Mouse (Mus musculus): ENCODE results near the gene Cdc14b. TPM values are rescaled to one million over a fixed set of nuclear protein-coding genes. Genes with fewer than 3 reads are reported as not detected.
A peak's percentile ranks its signal among the peaks of the same experiment; 100 is the strongest.

Cdc14b gene
- polyA plus RNA-seq, 1 experiment from 2014 or later, result 29.5 TPM

DNA sequence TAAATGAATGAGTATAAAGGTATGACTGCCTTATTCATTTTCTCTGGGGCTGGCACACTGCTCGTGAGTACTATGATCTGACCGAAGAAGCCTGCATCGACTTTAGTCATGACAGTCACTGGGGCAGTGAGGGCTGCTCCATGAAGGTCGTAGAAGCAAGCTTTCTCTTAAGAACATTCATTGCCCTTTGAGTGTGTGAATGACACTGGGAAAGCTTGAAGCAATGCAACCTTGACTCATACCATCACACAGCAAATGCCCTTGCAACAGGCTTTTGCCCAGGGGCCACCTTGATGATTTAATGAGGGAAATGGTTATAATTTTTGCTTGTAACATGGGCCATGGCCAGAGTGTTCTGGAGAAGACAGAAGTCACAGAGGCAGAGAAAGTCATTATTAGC lies 88.6 kb downstream of the Cdc14b start:
- Histone ChIP-seq H3K9me3 (replicated peaks; ENCODE audit: control insufficient read depth, low read length) (no peaks in the 10 kb centered on the region), H3K9ac (replicated peaks; ENCODE audit: low read length) (no peak overlapping the region), H3K27ac (replicated peaks; ENCODE audit: low read depth, low read length) (no peak overlapping the region), H3K4me3 (ENCODE audit: low read depth, low read length) (no peak overlapping the region), H3K4me1 (ENCODE audit: control insufficient read depth, insufficient read depth, low read length) (no peaks in the 10 kb centered on the region), H3K4me2 (ENCODE audit: low read depth, low read length) (no peak overlapping the region), H3K36me3 (replicated peaks; ENCODE audit: control insufficient read depth, insufficient read depth, low read depth, low read length) (no peaks in the 10 kb centered on the region), H3K27me3 (ENCODE audit: control insufficient read depth, insufficient read depth, low read length) (no peaks in the 10 kb centered on the region)
- ATAC-seq (replicated peaks; ENCODE audit: insufficient number of reproducible peaks, low FRiP score, low TSS enrichment, low read depth) (no peak), DNase-seq (ENCODE audit: low spot score) (no peak)
- 94% methylated on average over 4 of the region's 4 CpGs for WGBS

DNA sequence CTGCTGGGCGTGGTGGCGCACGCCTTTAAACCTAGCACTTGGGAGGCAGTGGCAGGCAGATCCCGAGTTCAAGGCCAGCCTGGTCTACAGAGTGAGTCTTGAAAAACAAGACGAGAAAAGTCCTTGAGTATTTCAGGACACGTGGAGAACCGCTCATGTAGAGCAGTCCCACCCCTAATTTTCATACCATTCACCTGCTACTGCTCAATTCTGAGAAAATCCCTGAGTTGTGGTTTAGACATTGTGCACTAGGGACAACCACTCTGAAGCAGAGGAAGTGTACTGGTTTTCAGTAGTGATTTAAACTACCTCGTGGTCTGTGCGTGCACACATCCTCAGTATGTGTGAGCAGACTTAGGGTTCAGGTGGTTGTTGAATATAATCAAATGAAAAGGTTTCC lies 89.5 kb downstream of the Cdc14b start:
- no peak overlapping the region for H3K4me2 ChIP-seq (ENCODE audit: low read depth, low read length)
- no peak for ATAC-seq (replicated peaks; ENCODE audit: insufficient number of reproducible peaks, low FRiP score, low TSS enrichment, low read depth)
- no peak overlapping the region for H3K9ac ChIP-seq (replicated peaks; ENCODE audit: low read length)
- H3K36me3 ChIP-seq (replicated peaks; ENCODE audit: control insufficient read depth, insufficient read depth, low read depth, low read length), result no peaks in the 10 kb centered on the region
- WGBS, result 95% methylated on average over 9 of the region's 9 CpGs
- no peak overlapping the region for H3K27ac ChIP-seq (replicated peaks; ENCODE audit: low read depth, low read length)
- no peak overlapping the region for H3K4me3 ChIP-seq (ENCODE audit: low read depth, low read length)
- no peaks in the 10 kb centered on the region for H3K27me3 ChIP-seq (ENCODE audit: control insufficient read depth, insufficient read depth, low read length)
- no peak for DNase-seq (ENCODE audit: low spot score)
- no peaks in the 10 kb centered on the region for H3K4me1 ChIP-seq (ENCODE audit: control insufficient read depth, insufficient read depth, low read length)
- no peaks in the 10 kb centered on the region for H3K9me3 ChIP-seq (replicated peaks; ENCODE audit: control insufficient read depth, low read length)

DNA sequence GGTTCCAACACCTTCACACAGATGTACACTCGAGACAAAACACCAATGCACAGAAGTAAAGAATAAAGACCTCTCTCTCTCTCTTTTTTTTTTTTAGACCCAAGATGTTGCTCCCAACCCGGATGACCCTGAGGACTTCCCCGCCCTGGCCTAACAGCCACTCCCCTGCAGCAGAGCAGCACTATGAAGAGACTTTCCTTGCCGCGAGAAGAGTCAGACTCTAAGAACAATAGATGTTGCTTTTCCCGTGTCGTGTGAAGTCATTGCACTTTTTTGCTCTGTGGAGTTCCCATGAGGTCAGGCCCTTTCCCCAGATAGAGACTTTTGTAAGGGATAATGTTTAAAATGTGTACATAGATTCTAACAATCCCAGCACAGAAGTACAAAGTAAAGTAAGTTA lies 89.9 kb downstream of the Cdc14b start:
- 78% methylated on average over 7 of the region's 7 CpGs for WGBS
- no peaks in the 10 kb centered on the region for H3K9me3 ChIP-seq (replicated peaks; ENCODE audit: control insufficient read depth, low read length)
- no peak overlapping the region for H3K27ac ChIP-seq (replicated peaks; ENCODE audit: low read depth, low read length)
- no peak overlapping the region for H3K9ac ChIP-seq (replicated peaks; ENCODE audit: low read length)
- DNase-seq (ENCODE audit: low spot score) (no peak), ATAC-seq (replicated peaks; ENCODE audit: insufficient number of reproducible peaks, low FRiP score, low TSS enrichment, low read depth) (no peak)
- no peaks in the 10 kb centered on the region for H3K36me3 ChIP-seq (replicated peaks; ENCODE audit: control insufficient read depth, insufficient read depth, low read depth, low read length)
- no peak overlapping the region for H3K4me3 ChIP-seq (ENCODE audit: low read depth, low read length)
- H3K4me1 ChIP-seq (ENCODE audit: control insufficient read depth, insufficient read depth, low read length), result no peaks in the 10 kb centered on the region
- H3K4me2 ChIP-seq (ENCODE audit: low read depth, low read length), result no peak overlapping the region
- H3K27me3 ChIP-seq (ENCODE audit: control insufficient read depth, insufficient read depth, low read length), result no peaks in the 10 kb centered on the region

- H3K9ac ChIP-seq (replicated peaks; ENCODE audit: low read length), result no peak overlapping the region
- H3K4me1 ChIP-seq (ENCODE audit: control insufficient read depth, insufficient read depth, low read length), result no peaks in the 10 kb centered on the region
- DNase-seq (ENCODE audit: low spot score) (no peak), ATAC-seq (replicated peaks; ENCODE audit: insufficient number of reproducible peaks, low FRiP score, low TSS enrichment, low read depth) (no peak)
- H3K27ac ChIP-seq (replicated peaks; ENCODE audit: low read depth, low read length), result no peak overlapping the region
- no peak overlapping the region for H3K4me3 ChIP-seq (ENCODE audit: low read depth, low read length)
- no peaks in the 10 kb centered on the region for H3K9me3 ChIP-seq (replicated peaks; ENCODE audit: control insufficient read depth, low read length)
- no peaks in the 10 kb centered on the region for H3K27me3 ChIP-seq (ENCODE audit: control insufficient read depth, insufficient read depth, low read length)
- no peaks in the 10 kb centered on the region for H3K36me3 ChIP-seq (replicated peaks; ENCODE audit: control insufficient read depth, insufficient read depth, low read depth, low read length)
- 85% methylated on average over 10 of the region's 10 CpGs for WGBS
- H3K4me2 ChIP-seq (ENCODE audit: low read depth, low read length), result no peak overlapping the region
Observed at GRCm38 (mm10) chr13:64184361-64184760, 90.7 kb downstream of the Cdc14b start.

GRCm38 (mm10) chr13:64183583-64183982 lies 91.5 kb downstream of the Cdc14b start:
- no peak for DNase-seq (ENCODE audit: low spot score)
- Histone ChIP-seq H3K9me3 (replicated peaks; ENCODE audit: control insufficient read depth, low read length) (no peaks in the 10 kb centered on the region), H3K27ac (replicated peaks; ENCODE audit: low read depth, low read length) (no peak overlapping the region), H3K4me3 (ENCODE audit: low read depth, low read length) (no peak overlapping the region), H3K27me3 (ENCODE audit: control insufficient read depth, insufficient read depth, low read length) (no peaks in the 10 kb centered on the region), H3K4me1 (ENCODE audit: control insufficient read depth, insufficient read depth, low read length) (no peaks in the 10 kb centered on the region), H3K4me2 (ENCODE audit: low read depth, low read length) (no peak overlapping the region), H3K9ac (replicated peaks; ENCODE audit: low read length) (no peak overlapping the region), H3K36me3 (replicated peaks; ENCODE audit: control insufficient read depth, insufficient read depth, low read depth, low read length) (no peaks in the 10 kb centered on the region)
- WGBS, result 80% methylated on average over 4 of the region's 4 CpGs
- ATAC-seq (replicated peaks; ENCODE audit: insufficient number of reproducible peaks, low FRiP score, low TSS enrichment, low read depth), result no peak

DNA sequence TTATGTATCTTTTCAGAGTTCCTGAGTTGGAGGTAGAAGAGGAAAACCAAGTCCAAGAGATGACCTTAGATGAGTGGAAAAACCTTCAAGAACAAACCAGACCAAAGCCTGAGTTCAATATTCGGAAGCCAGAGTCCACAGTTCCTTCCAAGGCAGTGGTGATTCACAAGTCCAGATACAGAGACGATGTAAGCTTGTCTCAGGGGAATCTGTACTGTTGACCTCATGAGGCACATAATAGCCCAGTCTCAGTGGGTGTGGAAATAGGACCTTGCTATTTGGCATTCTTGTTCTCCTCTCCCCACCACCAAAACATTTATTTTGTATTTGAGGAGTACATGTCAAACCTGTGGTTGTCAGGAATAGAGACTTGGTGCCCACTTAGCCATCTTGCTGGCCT lies 93.0 kb downstream of the Cdc14b start:
- Histone ChIP-seq H3K27me3 (ENCODE audit: control insufficient read depth, insufficient read depth, low read length) (no peaks in the 10 kb centered on the region), H3K4me3 (ENCODE audit: low read depth, low read length) (no peak overlapping the region), H3K9me3 (replicated peaks; ENCODE audit: control insufficient read depth, low read length) (no peaks in the 10 kb centered on the region), H3K4me1 (ENCODE audit: control insufficient read depth, insufficient read depth, low read length) (no peaks in the 10 kb centered on the region), H3K27ac (replicated peaks; ENCODE audit: low read depth, low read length) (no peak overlapping the region), H3K4me2 (ENCODE audit: low read depth, low read length) (no peak overlapping the region), H3K9ac (replicated peaks; ENCODE audit: low read length) (no peak overlapping the region), H3K36me3 (replicated peaks; ENCODE audit: control insufficient read depth, insufficient read depth, low read depth, low read length) (no peaks in the 10 kb centered on the region)
- WGBS, result 74% methylated on average over 2 of the region's 2 CpGs
- ATAC-seq (replicated peaks; ENCODE audit: insufficient number of reproducible peaks, low FRiP score, low TSS enrichment, low read depth) (no peak), DNase-seq (ENCODE audit: low spot score) (no peak)

DNA sequence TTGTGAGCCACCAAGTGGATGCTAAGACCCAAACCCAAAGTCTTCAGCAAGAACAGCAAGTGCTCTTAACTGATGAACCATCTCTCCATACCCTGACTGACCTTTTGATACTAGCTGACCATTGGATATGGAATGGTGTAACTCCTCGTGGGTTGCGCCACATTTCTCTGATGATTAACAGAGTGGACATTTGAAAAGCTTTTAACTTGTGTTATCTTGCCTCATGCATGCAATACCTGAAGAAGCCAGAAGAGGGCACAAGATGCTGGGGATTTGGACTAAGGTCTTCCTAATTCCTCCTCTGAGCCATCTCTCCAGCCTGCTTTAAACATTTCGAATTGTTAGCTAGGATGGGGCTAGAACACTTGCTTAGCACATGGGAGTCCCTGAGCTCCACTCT lies 94.2 kb downstream of the Cdc14b start:
- DNase-seq (ENCODE audit: low spot score), result peak; percentile 60
- no peaks in the 10 kb centered on the region for H3K4me1 ChIP-seq (ENCODE audit: control insufficient read depth, insufficient read depth, low read length)
- H3K9ac ChIP-seq (replicated peaks; ENCODE audit: low read length), result no peak overlapping the region
- no peak overlapping the region for H3K27ac ChIP-seq (replicated peaks; ENCODE audit: low read depth, low read length)
- ATAC-seq (replicated peaks; ENCODE audit: insufficient number of reproducible peaks, low FRiP score, low TSS enrichment, low read depth), result no peak
- WGBS, result 87% methylated on average over 3 of the region's 3 CpGs
- no peak overlapping the region for H3K4me3 ChIP-seq (ENCODE audit: low read depth, low read length)
- H3K4me2 ChIP-seq (ENCODE audit: low read depth, low read length), result no peak overlapping the region
- no peaks in the 10 kb centered on the region for H3K27me3 ChIP-seq (ENCODE audit: control insufficient read depth, insufficient read depth, low read length)
- H3K36me3 ChIP-seq (replicated peaks; ENCODE audit: control insufficient read depth, insufficient read depth, low read depth, low read length), result no peaks in the 10 kb centered on the region
- no peaks in the 10 kb centered on the region for H3K9me3 ChIP-seq (replicated peaks; ENCODE audit: control insufficient read depth, low read length)

DNA sequence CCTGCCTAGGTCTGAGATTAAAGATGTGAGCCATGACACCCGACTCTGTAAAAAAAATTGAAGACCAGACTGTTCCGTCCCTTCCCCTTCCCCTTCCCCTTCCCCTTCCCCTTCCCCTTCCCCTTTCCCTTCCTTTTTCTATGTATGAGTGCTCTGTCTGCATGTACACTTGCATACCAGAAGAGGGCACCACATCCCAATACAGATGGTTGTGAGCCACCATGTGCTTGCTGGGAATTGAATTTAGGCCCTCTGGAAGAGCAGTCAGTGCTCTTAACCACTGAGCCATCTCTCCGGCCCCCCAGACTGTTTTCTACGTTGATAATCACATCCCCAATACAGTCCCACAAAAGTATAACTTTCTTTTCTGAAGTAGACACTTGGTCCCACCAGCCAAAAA lies 94.8 kb downstream of the Cdc14b start:
- Histone ChIP-seq H3K4me1 (ENCODE audit: control insufficient read depth, insufficient read depth, low read length) (no peaks in the 10 kb centered on the region), H3K27ac (replicated peaks; ENCODE audit: low read depth, low read length) (no peak overlapping the region), H3K4me3 (ENCODE audit: low read depth, low read length) (no peak overlapping the region), H3K36me3 (replicated peaks; ENCODE audit: control insufficient read depth, insufficient read depth, low read depth, low read length) (no peaks in the 10 kb centered on the region), H3K9me3 (replicated peaks; ENCODE audit: control insufficient read depth, low read length) (no peaks in the 10 kb centered on the region), H3K4me2 (ENCODE audit: low read depth, low read length) (no peak overlapping the region), H3K27me3 (ENCODE audit: control insufficient read depth, insufficient read depth, low read length) (no peaks in the 10 kb centered on the region), H3K9ac (replicated peaks; ENCODE audit: low read length) (no peak overlapping the region)
- WGBS, result 83% methylated on average over 4 of the region's 4 CpGs
- DNase-seq (ENCODE audit: low spot score) (no peak), ATAC-seq (replicated peaks; ENCODE audit: insufficient number of reproducible peaks, low FRiP score, low TSS enrichment, low read depth) (no peak)
